Mouse (Mus musculus): ENCODE results near the gene Slc22a5. TPM values are rescaled to one million over a fixed set of nuclear protein-coding genes. Genes with fewer than 3 reads are reported as not detected.
A peak's percentile ranks its signal among the peaks of the same experiment; 100 is the strongest.

The Slc22a5 gene
- total RNA-seq, 2 experiments from 2014 or later, result 11.1 to 11.2 TPM

- intact Hi-C loops (cut with DNase I; ENCODE audit: low total_unique reads), result loop anchor here (5.0 kb wide), 2 partner anchors 82 to 92 kb away; no protein-coding TSS in a partner anchor
- DNase-seq, result peak; percentile 87
Observed at GRCm38 (mm10) chr11:53849588-53850320, 41.7 kb downstream of the Slc22a5 start.

GRCm38 (mm10) chr11:53845680-53846079, 45.8 kb downstream of the Slc22a5 start:
- DNase-seq, result no peak
- intact Hi-C loops (cut with DNase I; ENCODE audit: low total_unique reads), result loop anchor here (5.0 kb wide), 1 partner anchor 78 kb away; no protein-coding TSS in a partner anchor

GRCm38 (mm10) chr11:53843106-53843505, 48.4 kb downstream of the Slc22a5 start:
- DNase-seq, result no peak
- intact Hi-C loops (cut with DNase I; ENCODE audit: low total_unique reads), result no loop called here

- intact Hi-C loops (cut with DNase I; ENCODE audit: low total_unique reads), result no loop called here
- no peak for DNase-seq
Observed at GRCm38 (mm10) chr11:53842161-53842581, 49.3 kb downstream of the Slc22a5 start.

GRCm38 (mm10) chr11:53841514-53841913, 49.9 kb downstream of the Slc22a5 start:
- intact Hi-C loops (cut with DNase I; ENCODE audit: low total_unique reads), result no loop called here

GRCm38 (mm10) chr11:53839663-53840642, 51.5 kb downstream of the Slc22a5 start:
- intact Hi-C loops (cut with DNase I; ENCODE audit: low total_unique reads), result no loop called here
- peak; percentile 44 for DNase-seq

More at GRCm38 (mm10) chr11:53841514-53841913, 49.9 kb downstream of the Slc22a5 start:
- DNase-seq, result no peak

- DNase-seq, result no peak
- intact Hi-C loops (cut with DNase I; ENCODE audit: low total_unique reads), result no loop called here
Observed at GRCm38 (mm10) chr11:53839147-53839546, 52.3 kb downstream of the Slc22a5 start.

GRCm38 (mm10) chr11:53837731-53838130, 53.7 kb downstream of the Slc22a5 start:
- DNase-seq, result no peak
- intact Hi-C loops (cut with DNase I; ENCODE audit: low total_unique reads), result no loop called here

- no peak for DNase-seq
- intact Hi-C loops (cut with DNase I; ENCODE audit: low total_unique reads), result no loop called here
Observed at GRCm38 (mm10) chr11:53835379-53836010, 56.0 kb downstream of the Slc22a5 start.

GRCm38 (mm10) chr11:53825409-53825808, 66.1 kb downstream of the Slc22a5 start:
- intact Hi-C loops (cut with DNase I; ENCODE audit: low total_unique reads), result no loop called here
- no peak for DNase-seq

- DNase-seq, result no peak
- intact Hi-C loops (cut with DNase I; ENCODE audit: low total_unique reads), result no loop called here
Observed at GRCm38 (mm10) chr11:53821945-53822338, 69.5 kb downstream of the Slc22a5 start.

- peak; percentile 50 for DNase-seq
- intact Hi-C loops (cut with DNase I; ENCODE audit: low total_unique reads), result no loop called here
Observed at GRCm38 (mm10) chr11:53821230-53821944, 70.1 kb downstream of the Slc22a5 start.

GRCm38 (mm10) chr11:53820516-53821170, 70.8 kb downstream of the Slc22a5 start:
- no peak for DNase-seq
- intact Hi-C loops (cut with DNase I; ENCODE audit: low total_unique reads), result no loop called here

- intact Hi-C loops (cut with DNase I; ENCODE audit: low total_unique reads), result no loop called here
- DNase-seq, result no peak
Observed at GRCm38 (mm10) chr11:53819511-53819910, 71.9 kb downstream of the Slc22a5 start.

- intact Hi-C loops (cut with DNase I; ENCODE audit: low total_unique reads), result no loop called here
- DNase-seq, result peak; percentile 28
Observed at GRCm38 (mm10) chr11:53818794-53819193, 72.7 kb downstream of the Slc22a5 start.

GRCm38 (mm10) chr11:53816841-53817375, 74.6 kb downstream of the Slc22a5 start:
- intact Hi-C loops (cut with DNase I; ENCODE audit: low total_unique reads), result no loop called here
- no peak for DNase-seq

- no peak for DNase-seq
- intact Hi-C loops (cut with DNase I; ENCODE audit: low total_unique reads), result no loop called here
Observed at GRCm38 (mm10) chr11:53814810-53815209, 76.7 kb downstream of the Slc22a5 start.

Data from gastrocnemius, postnatal 14 days (tissue).